Mouse (Mus musculus) embryonic fibroblast, embryonic 13.5 days (primary cell): ENCODE measurements at regions not wholly inside any gene's neighbourhood (a gene's known extent, or its start where the extent isn't known, plus 50 kb on each side); places are given as distances from the start of the nearest gene placed in this dataset.

Experiments
- CTCF ChIP-seq: IDR thresholded peaks from 2 replicates; pipeline ENCODE4 v1.5.1; 2011; ENCODE audit warnings: mild to moderate bottlenecking, control low read depth, low read length, moderate library complexity, borderline replicate concordance; ENCODE audit not compliant: insufficient read depth
- POLR2A ChIP-seq: IDR thresholded peaks from 2 replicates; pipeline ENCODE4 v1.6.1; 2011; ENCODE audit warnings: low read depth, mild to moderate bottlenecking, control low read depth, low read length, moderate library complexity

GRCm38 (mm10) chr12:25958584-25958983 is 456.5 kb downstream of the Rnf144a start:
- TF ChIP-seq POLR2A: no peak
- no peak for TF ChIP-seq CTCF
